Mouse (Mus musculus): ENCODE data around the gene Hexa.

Hexa gene

GRCm38 (mm10) chr9:59565600-59565999 is 26.3 kb downstream of the Hexa start:
- DNase-seq = peak; percentile 49

- DNase-seq = peak; percentile 40
Measured at GRCm38 (mm10) chr9:59567111-59567510, 27.8 kb downstream of the Hexa start.

GRCm38 (mm10) chr9:59571852-59572251 is 32.5 kb downstream of the Hexa start:
- no peak for DNase-seq

DNA sequence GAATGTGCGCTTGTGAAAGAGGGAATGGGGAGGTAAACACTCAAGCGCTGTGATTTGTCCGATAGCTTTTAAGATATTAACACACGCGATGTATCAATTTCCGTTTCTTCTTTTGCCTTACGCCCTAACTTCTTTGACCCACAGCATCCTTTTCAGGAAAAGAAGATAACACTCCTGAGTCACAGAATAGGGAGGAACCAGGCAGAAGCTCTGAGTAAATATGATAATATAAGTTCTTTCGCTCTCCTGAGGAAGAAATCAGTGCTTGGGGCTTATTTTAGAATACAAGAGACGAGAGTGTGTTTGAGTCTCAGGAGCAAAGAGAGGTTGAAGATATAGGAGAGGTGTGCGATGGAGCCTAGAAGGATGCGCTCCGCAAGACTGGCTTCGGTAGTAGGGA is 38.1 kb downstream of the Hexa start:
- DNase-seq = no peak

DNA sequence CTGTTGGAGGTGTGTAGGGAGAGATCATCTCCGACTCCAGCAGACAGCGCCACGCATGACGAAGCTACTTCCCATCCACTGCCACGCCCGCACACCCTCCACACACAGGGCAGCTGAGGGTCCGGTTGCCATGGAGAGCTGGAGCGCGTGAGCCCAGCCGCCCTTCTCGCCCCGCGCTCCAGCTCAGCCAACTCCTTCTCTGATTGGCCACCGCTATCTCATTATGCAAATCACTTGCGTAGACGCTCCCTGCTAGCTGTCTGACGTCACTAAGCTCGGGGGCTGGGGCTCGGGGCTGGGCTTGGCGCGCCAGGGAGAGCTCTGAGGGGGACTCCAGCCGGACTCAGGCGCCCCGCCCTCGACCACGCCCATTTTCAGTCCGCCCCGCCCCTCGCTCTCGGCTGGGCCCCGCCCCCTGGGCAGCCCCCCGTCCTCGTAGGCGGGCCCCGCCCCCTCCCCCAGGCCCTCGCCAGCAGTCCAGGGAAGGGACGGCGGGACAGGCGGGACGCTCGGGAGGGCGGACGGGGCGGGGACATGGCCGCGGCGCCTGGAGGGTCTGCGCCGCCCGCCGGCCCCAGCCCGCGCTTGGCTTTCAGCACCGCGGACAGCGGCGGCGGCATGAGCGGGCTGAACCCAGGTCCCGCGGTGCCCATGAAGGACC is 38.6 kb downstream of the Hexa start, which contains the start of gene Celf6:
Gene Celf6, plus strand, starts transcription at position 74 of the 661 bp plus-strand sequence.
- DNase-seq = peak; percentile 93

- DNase-seq = no peak
Measured at GRCm38 (mm10) chr9:59578505-59578867, 39.1 kb downstream of the Hexa start.

- DNase-seq = peak; percentile 79
Measured at GRCm38 (mm10) chr9:59584871-59585308, 45.5 kb downstream of the Hexa start.

DNA sequence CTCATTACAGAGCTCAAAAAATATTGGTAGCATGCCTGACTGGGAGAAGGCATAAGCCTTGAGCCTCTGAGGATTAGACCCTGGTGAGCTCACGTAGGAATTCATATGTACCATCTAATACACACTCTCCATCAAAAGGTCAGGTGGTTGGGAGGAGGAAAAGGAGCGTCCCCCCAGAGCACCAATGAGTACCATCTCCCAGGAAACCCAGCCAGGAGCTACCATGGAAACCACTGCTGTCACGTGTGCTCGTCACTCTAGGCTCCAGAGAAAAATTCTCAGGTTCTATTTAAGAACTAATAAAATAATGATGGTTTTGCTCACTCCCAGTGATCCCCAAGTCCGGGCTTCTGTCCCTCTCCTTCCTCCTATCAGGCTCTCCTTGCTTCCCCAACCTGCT is 48.9 kb downstream of the Hexa start:
- peak; percentile 26 for DNase-seq

- peak; percentile 74 for DNase-seq
Measured at GRCm38 (mm10) chr9:59588710-59589671, 49.7 kb downstream of the Hexa start.

DNA sequence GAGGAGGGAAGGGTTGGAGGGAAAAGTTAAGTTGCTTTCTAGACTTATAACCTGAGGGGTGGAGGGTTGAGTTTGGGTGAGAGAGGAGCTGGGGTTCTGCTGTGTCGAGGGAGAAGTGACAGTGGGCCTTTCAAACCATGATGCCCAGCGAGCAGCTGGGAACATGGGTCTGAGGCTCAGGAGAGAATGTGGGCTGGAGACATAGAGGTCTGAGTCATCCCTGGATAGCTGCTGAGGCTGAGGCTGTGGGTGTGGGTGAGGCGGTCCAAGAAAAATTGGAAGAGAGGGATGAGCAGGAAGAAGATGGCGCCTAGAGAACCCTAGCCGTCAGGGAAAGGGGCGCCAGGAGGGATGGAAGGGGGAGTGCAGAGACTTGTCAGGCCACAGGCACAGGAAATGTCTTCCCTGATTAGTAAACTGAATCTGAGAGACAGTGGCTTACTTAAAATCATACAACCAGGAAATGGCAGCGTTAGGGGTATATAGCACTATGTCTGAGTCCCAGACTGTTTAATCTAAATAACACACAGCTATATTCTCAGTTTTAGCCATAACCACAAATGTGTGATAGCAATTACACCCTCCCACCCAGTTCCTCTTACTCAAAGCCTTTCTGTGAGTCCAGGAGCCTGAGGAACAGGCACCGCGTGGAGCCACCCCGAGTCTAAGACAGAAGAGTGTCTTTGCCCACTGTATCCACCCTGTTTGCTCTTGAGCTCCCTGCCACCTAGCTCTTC is 50.5 kb downstream of the Hexa start:
- DNase-seq = peak; percentile 69

DNA sequence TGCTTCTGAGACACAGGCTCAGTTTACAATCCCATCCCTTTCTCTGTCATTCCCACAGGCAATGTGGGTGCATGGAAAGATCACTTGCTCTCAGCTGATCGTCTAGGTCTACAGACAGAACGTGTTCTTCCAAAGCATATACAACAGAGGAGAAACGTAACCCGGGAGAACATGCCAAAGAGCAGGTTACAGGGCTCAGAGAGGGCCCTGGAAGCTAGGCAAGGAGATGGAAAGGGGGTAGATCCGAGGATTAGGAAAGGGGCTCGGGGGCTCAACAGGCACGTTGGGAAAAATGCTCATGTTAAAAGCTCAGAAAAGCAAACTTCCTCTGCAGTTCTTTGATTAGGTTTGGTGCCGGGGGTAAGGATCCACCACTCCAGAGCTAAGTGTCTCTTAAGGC is 62.3 kb downstream of the Hexa start:
- DNase-seq = no peak

DNA sequence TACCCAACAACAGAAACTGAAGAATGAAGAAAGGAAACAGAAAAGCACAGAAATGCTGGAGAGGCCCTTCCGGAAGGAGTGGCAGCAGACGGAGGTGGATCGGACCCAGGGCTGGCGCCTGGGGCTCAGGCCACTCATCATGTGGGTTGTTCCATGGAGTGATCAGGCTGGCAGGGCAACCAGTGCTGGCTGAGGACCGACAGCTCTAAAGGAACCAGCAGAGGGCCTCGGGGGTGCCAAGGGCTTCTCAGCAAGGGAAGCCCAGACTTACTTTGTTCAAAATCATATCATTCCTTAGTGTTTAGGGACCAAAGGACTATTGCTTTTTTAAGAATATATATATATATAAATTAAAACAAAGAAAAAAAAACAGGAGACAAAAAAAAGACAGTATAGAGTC is 66.6 kb downstream of the Hexa start:
- DNase-seq = no peak

DNA sequence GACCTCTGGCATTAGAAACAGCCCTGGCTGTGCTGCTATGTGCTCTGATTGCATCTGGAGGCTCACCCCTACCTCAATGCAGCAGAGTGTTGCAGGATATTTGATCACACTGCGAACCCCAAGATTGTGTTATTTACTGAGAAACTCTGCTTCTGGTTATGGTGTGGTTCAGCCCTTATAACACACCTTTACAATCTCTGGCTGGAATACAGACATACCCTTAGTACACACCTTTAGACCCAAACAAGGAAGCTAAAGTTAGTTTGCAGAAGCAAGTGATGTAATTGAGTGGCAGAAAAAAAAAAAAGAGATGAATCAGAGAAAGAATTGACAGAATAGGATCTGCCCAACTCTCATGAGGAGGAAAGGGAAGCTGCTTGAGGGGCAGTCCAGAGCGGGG is 71.6 kb downstream of the Hexa start:
- DNase-seq = no peak
